Mouse (Mus musculus) heart, adult 2 months (tissue): ENCODE measurements around the gene Casp7.
"Not testable (repeated sequence)": the region's sequence is repeated elsewhere in the genome, so short reads cannot be mapped to it uniquely, and the experiment has no call there.

Experiments used
- CTCF ChIP-seq: fragments of 200-600 bp; IDR thresholded peaks from 2 replicates; pipeline ENCODE4 v1.8.1; 2022; ENCODE audit warnings: antibody characterized with exemption, mild to moderate bottlenecking, moderate library complexity
- POLR2A ChIP-seq: fragments of 200-500 bp; IDR thresholded peaks from 2 replicates; pipeline ENCODE4 v1.6.1; 2011; ENCODE audit warnings: mild to moderate bottlenecking, low read depth, low read length, control low read depth; ENCODE audit not compliant: insufficient read depth

GRCm38 (mm10) chr19:56357374-56357708 lies 39.6 kb upstream of the Casp7 start:
- TF ChIP-seq POLR2A, CTCF: not testable (repeated sequence)
